Mouse (Mus musculus) heart, postnatal 14 days (tissue): ENCODE data around the gene Tnp1. TPM values are rescaled to one million over a fixed set of nuclear protein-coding genes. Genes with fewer than 3 reads are reported as not detected.

Source experiments
- DNase-seq, 2 experiments: peaks; one replicate each; pipeline ENCODE4 v3.0.0; 2021 to 2022
- intact Hi-C: fragments of 180-260 bp; cut with DNase I; formaldehyde crosslinking; loops from one replicate; pipeline ENCODE4 v1.15.1; 2025
- total RNA-seq, 2 experiments: library from RNA; stranded (reverse); gene quantifications; 2 replicates each; pipeline ENCODE4 v1.2.3; 2021

Gene Tnp1
- total RNA-seq, 2 experiments from 2014 or later, result not detected

DNA sequence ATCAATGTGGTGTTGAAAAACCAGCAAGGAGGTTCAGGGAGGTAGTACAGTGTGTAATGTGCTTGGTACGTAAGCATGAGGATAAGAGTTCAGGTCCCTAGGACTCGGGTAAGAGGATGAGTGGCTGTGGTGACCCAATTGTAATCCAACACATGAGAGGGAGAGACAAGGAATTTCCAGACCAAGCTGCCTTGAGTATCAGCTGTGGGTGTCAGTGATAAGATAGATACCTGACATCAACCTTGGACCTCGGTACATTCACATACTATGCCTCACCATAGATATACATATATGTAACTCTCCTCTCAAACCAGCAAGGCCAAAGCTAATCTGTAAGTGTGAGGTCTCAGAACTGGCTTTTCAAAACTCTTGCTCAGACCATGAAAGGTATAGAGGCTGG lies 10.4 kb upstream of the Tnp1 start:
- intact Hi-C loops, result no loop called here
- DNase-seq, result no peak

DNA sequence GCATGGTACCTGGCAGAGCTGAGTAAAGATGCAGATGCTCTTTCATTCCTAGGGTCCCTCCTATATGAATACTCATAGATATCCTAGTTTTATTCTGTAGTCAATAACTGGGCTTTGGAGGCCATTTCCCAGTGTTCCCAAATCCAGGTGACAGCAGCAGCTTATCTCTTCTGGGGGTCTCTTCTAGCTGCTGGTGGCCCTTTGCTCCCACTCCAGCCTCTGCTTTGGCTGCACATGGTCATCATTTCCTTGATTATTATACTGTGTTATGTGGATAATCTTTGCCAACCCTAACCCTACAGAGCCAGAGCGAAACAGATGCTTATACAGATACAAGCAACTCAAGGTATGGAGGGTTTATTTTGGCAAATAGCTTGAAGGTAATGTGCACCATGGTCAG lies 8.9 kb downstream of the Tnp1 start:
- no peak for DNase-seq
- intact Hi-C loops, result no loop called here

DNA sequence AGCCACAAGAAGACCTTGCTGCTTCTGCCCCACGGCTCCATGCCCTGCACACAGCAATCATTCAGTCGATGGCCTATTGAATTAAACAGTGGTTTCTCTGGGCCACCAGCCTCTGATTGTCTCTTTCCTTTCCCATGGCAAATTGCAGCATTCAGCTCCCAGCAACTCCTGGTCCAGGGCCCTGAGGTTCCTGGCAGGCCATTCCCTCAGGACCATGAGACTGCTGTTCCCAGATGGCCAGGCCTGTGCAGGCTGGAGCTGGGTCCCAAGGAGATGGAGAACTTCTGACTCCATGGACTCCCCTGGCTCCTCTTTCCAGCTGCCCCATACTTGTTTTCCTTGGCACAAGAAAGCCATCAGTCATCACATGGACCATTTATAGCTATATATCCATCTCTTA lies 10.8 kb downstream of the Tnp1 start:
- intact Hi-C loops, result loop anchor here (5.0 kb wide), 1 partner anchor 128 kb away; no protein-coding TSS in a partner anchor
- DNase-seq, result peak in 1 of 2 experiments; percentile 4

DNA sequence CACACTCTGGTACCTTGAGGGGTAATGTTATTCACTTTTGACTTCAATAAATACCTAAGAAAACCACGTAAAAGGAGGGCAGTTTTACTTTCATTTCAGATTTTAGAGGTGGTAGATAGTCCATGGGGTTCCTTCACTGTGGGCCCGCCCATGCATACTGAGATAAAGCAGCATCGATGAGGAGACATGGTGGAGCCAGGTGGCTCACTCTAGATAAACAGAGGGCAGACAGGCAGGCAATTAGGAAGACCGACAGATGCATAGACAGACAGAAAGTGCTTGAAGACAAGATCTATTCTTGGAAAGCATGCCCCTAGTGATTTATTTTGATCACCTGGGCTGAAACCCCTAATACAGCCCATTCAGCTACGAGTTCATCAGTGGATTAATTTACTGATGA lies 13.1 kb downstream of the Tnp1 start:
- no peak for DNase-seq
- intact Hi-C loops, result loop anchor here (5.0 kb wide), 1 partner anchor 125 kb away; no protein-coding TSS in a partner anchor

DNA sequence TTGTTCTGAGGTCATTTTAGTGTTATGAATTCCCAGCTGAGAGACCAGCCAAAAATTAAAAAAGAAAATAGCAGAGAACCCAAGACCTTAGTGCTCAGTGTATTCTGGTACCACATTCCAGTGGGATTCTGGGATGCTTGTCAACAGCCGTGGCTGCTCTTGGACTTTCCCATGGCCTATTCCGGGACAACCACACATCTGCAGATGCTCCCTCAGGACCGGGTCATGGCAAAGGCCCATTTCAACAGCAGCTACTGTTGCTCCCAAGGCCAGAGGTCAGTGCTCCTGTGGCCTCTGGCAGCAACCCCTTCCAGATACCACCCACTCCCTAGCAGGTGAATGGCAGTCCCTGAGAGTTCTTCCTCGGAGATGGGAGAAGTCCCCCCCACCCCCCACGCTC lies 13.7 kb downstream of the Tnp1 start:
- DNase-seq, result peak; percentile 36 to 53
- intact Hi-C loops, result loop anchor here (5.0 kb wide), 1 partner anchor 125 kb away; no protein-coding TSS in a partner anchor

DNA sequence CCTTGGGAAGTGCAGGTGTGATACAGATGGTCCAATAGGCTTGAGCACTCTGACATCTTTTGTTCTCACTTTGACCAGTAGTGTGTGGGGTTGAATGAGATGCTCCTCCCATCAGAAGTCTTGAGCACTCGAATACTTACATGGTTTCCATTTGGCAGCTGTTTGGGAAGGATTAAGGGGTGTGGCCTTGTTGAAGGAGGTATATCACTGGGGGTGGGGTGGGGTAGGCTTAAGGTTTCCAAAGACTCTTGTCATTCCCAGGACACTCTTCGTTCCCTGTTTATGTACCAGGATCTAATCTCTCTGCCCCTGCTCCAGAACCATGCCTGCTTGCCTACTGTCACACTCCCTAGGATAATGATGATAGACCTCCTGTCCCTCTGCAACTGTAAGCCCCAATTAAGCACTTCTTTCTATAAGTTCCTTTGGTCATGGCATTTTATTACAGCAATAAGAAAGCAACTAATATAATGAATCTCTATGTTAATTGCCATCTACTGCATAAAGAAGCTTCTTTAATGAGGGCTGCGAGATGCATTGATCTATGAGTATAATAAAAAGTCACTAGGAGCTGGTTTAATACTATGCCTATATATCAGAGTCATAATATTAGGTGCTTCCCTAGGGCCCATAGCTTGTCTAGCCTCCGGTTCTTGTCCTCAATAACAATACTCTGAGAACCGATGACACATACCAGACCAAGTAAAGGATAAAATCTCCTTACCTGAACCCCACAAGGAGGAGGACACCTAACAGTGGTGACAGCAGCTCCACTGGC lies 20.8 kb downstream of the Tnp1 start:
- intact Hi-C loops, result no loop called here
- no peak for DNase-seq

DNA sequence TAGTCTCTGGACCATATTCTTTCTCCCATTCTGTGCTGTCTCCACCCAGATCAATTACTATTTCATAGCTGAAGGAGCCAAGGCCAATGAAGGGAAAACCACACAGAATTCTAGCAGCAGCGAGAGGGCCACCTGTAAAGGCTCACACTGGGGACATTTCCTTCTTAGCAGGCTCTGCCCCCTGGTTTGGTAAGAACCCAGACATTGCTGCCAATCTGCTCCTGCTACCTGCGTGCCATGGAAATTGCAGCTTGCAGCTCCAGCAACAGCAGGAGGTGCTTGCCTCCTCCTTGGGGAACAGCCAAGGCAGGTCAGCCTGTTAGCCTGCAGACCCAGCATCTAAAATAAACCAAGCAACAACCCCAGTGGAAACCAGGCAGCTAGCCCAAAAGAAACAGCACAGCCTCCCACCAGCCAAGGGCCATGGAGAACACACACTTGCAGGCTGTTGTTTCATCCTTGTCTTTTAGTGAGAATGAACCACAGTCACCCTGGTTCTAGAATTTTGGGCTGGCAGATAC lies 22.7 kb downstream of the Tnp1 start:
- no peak for DNase-seq

DNA sequence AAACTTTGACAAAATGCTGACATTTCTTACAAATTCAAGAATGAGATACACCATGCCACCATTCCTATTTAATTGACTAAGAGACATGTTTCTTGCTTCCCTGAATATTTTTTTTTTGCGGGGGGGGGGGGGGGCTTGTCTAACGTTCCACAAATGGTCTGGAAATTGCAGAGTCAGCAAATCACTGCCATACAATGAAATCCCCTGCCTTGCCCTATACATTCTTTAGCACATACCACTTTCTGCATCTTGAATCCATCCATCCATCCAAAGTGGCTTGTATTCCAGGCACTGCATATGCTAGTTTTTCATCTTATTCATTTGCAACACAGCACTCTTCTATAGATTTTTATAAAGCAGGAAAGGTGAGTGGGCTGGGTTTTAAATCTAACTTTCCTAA lies 23.5 kb downstream of the Tnp1 start:
- intact Hi-C loops, result no loop called here
- no peak for DNase-seq

More for the DNA sequence above, 22.7 kb downstream of the Tnp1 start:
- intact Hi-C loops, result no loop called here

DNA sequence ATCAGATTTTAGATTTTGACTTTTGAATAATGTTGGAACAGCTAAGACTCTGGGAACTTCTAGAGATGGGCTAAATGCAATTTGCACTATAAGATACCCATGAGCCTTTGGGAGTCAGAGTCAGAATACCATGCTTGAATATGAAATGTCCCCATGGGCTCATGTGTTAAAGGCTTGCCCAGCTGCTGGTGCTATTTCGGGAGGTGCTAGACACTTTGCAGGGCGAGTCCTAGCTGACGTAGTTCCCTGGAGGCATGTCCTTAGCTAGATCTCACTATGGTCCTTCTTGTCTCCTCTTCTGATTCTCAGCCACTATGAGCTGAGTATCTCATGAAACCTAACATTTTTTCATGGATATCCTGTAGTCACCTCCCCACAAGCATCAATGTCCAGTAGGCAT lies 26.8 kb downstream of the Tnp1 start:
- no peak for DNase-seq
- intact Hi-C loops, result no loop called here

DNA sequence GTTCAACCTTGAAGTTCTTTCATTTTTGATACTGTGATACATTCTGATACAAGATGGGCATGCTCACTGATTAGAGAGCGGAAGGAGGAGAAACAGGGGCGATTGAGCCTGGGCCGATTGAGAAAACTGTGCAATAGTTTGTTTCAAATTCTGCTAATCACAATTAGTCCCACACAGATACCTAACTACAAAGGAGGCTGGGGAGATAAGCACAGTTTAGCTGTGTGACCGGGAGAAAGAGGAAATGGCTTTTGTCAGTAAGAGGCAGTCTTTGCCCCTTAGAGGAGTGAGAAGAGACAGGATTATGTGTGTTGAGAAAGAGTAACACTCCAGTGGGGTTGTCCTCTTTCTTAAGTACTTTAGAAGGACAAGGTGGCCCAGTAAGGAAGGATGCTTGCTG lies 29.0 kb downstream of the Tnp1 start:
- intact Hi-C loops, result no loop called here
- DNase-seq, result no peak

DNA sequence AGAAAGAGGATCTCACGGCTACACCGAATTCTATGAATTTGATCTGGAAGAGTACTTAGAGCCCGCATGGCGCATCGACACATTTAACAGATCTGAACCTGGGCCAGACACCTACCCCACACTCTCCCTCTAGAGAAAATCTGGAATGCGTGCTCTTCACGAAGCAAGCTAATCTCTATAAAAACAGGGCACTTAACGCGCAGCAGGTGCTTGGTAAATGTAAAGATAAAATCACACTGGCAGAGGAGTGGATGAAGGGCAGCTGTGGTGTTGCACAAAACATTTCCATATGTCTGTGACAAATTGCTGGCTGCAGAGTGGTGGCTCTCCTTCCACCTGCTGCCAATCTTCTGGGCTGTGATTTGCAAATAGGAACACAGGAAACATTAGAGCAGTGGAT lies 36.8 kb downstream of the Tnp1 start:
- intact Hi-C loops, result no loop called here
- DNase-seq, result no peak

DNA sequence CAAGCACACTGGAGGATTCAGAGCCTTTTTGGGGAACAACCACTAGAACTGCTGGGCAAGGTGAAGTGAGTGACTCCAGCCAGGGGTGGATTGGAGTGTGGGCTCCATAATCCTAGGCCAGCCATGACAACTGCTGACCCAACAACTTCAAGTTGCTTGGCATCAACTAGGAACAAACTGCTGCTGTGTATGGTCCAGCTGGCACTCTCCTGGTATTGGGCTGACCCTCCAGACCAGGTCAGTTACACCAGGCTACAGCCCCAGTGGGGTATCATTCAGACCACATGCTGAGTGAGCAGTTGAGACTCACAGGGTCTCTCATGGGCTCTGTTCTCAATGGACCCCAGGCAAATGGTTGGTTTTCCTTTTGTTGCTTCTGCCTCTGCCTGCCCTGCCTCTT lies 41.5 kb downstream of the Tnp1 start:
- intact Hi-C loops, result no loop called here
- no peak for DNase-seq

DNA sequence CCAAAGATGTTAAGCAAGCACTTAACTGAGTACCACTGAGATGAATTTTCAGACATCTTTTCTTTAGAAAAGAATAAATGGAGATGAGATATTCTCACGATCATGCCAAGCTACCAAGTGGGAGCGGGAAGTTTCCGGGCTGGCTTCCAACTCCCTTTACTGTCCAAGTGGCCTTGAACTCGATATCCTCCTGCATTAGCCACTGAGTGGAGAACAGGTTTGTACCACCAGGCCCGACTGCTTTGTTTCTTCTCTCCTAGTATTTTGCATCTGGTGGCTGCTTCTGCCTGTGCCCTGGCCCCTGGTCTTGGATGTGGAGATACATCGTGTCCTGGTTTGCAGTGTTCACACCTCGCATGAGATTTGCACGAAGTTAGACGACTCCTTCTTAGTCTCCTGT lies 45.2 kb downstream of the Tnp1 start:
- DNase-seq, result peak in 1 of 2 experiments; percentile 7
- intact Hi-C loops, result no loop called here

DNA sequence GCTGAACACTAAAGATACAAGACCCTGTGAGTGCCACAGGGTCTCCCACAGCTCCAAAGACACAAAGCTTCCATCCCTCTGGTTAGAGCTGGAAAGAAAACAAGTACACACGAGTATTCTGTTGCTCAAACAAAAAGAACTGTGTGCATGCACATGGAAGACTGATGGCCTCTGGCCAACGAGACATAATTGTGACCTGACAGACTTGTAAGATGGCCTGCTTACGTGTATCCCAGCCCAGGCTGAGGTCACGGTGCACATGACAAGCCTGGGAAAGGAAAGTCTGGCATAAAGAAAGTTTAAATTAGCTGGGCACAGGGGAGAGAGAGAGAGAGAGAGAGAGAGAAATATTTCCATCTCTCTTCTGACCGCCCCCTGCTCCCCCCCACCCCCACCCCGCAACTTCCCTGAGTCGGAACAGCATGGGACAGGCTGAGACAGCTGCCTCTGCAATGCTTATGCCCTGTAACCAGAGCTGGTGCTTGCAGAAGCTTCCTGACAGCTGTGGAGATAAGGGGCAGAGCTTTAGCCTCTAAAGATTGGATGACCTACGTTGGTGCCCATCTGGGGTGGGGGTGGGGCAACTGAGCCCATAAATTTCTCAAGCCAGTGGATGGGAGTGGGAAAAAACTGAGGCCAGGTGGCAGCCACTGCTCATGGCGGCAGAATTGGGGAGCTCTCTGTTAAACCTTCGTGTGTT lies 46.4 kb downstream of the Tnp1 start:
- peak in 1 of 2 experiments; percentile 11 for DNase-seq
- intact Hi-C loops, result no loop called here

DNA sequence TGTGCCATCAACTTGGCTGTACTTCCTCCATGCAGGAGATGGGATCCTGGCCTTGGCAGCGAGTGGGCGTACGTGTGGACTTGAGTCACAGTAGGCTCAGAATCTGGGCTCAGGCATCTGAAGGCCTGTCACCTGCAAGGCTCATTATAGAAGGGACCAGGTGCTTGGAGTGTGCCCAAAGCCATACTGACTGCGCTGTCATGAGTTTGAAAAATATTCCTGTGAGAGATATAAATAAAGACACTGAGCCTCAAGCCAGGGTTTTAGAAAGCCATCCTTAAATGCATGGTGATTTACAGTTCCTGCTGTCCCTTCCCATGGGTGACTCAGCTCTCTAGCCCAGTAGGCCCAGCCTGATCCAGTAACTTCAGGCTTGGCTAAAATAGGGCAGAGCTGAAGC lies 49.3 kb downstream of the Tnp1 start:
- intact Hi-C loops, result no loop called here
- no peak for DNase-seq

Other genes starting within 250 kb of the Tnp1 start
- 1 to 10 TPM; 1.1 to 1.3 TPM for gene Igfbp2, start 191.4 kb downstream of the Tnp1 start, total RNA-seq
- gene Igfbp5, start 141.0 kb downstream of the Tnp1 start, total RNA-seq, result 100 to 1,000 TPM; 139 to 161 TPM